Mouse (Mus musculus) embryonic facial prominence, embryonic 10.5 days (tissue): ENCODE results near the gene C530008M17Rik. TPM values are rescaled to one million over a fixed set of nuclear protein-coding genes. Genes with fewer than 3 reads are reported as not detected.

Source experiments
- DNase-seq: peaks from one replicate; pipeline ENCODE4 v3.0.0-alpha.2; 2017; ENCODE audit warnings: low spot score
- H3K27ac ChIP-seq: fragments of 300-500 bp; sonication (generic); replicated peaks from 2 replicates; pipeline ENCODE4 v1.5.1; 2016; ENCODE audit warnings: mild to moderate bottlenecking
- H3K27me3 ChIP-seq: fragments of 300-500 bp; sonication (generic); replicated peaks from 2 replicates; pipeline ENCODE4 v1.6.1; 2016; ENCODE audit warnings: low read depth, mild to moderate bottlenecking; ENCODE audit not compliant: poor library complexity, severe bottlenecking
- H3K36me3 ChIP-seq: fragments of 300-500 bp; sonication (generic); replicated peaks from 2 replicates; pipeline ENCODE4 v1.6.1; 2016; ENCODE audit warnings: mild to moderate bottlenecking, moderate library complexity
- H3K4me1 ChIP-seq: fragments of 300-500 bp; sonication (generic); 2 replicates; pipeline ENCODE4 v1.6.1; 2016
- H3K4me3 ChIP-seq: fragments of 300-500 bp; sonication (generic); 2 replicates; pipeline ENCODE4 v1.5.1; 2016; ENCODE audit warnings: mild to moderate bottlenecking, moderate library complexity
- H3K9me3 ChIP-seq: fragments of 300-500 bp; sonication (generic); 2 replicates; pipeline ENCODE4 v1.6.1; 2016; ENCODE audit warnings: mild to moderate bottlenecking
- WGBS: fragments of 180-500 bp; shearing (Covaris S2); methylation state at CpG from one replicate; pipeline ENCODE4 v1.1.7; 2016; 5-methylcytosine and 5-hydroxymethylcytosine counted together
- polyA plus RNA-seq: library from polyadenylated mRNA; unstranded; fragments of >200 nt; fragmentation: Nextera tagmentation; extraction: Ambion mirVana; gene quantifications from 2 replicates; pipeline ENCODE4 v1.2.1, GENCODE M21; 2016

The C530008M17Rik gene
- 32.7 and 33.4 TPM in 2 replicates for polyA plus RNA-seq

DNA sequence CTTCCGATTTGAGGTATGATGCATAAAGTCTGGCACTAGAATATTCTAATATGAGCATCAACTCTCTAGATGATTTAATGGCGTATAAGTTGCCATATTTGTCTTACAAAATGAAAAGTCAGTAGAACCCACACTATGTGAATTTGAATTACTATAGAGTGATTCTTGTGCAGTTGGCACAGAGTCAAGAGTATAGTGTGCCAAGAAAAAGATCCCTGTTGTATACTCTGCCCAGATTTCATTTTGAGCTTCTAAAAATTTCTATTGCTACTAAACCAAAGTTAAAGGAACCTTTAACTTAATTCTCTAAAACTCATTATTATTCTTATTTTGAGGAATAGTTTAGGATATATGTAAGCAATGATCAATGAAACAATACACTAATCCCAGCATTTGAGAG is at the start of gene C530008M17Rik:
Gene C530008M17Rik, plus strand, starts transcription at position 301 of the 400 bp plus-strand sequence.
- H3K27ac ChIP-seq, result peak within 1 kb of the TSS; percentile 99
- H3K4me1 ChIP-seq, result peaks cover 24% of the 10 kb centered on the region; the same call in 1 of the 2 replicates
- 96% methylated on average over 2 of the region's 2 CpGs for WGBS
- H3K9me3 ChIP-seq, result no peaks in the 10 kb centered on the region
- peaks cover 15% of the 10 kb centered on the region; the same call in 1 of the 2 replicates for H3K36me3 ChIP-seq
- H3K4me3 ChIP-seq, result peak within 1 kb of the TSS; percentile 89
- no peak for DNase-seq
- peaks cover 11% of the 10 kb centered on the region; the same call in 1 of the 2 replicates for H3K27me3 ChIP-seq

DNA sequence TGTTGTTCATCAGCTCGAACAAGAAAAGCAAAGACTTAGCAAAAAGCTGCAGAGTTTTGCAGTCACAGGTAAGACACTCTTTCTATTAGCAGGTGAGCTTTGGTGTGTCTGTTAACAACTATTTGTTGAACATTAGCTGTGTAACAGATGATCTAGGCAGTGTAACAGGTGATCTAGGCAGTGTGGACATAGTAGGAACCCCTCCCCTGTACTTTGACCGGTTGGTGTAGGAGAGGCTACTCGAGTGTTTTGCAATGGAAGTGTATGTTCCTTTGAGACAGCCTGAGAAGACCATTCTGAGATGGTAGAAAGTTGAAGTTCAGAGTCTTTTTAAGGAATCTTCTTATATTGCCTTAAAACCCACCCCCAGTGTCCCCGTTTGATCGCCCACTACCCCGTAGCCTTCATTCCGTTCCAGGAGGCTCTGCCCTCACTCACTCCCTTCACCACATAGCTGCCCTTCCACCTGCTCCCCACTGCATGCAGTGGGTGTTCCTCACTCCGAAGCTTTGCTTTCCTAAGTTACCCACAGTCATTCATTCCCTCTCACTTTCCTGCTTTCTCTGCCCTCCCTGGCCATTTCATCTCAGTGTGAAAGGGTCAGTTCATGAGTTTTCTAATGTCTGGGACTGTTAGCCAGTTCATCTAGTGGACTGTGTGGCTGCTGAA is 46.5 kb upstream of the C530008M17Rik start:
- Histone ChIP-seq H3K27me3 (no peaks in the 10 kb centered on the region), H3K9me3 (no peaks in the 10 kb centered on the region), H3K4me1 (no peaks in the 10 kb centered on the region), H3K27ac (no peak overlapping the region), H3K36me3 (peaks cover 97% of the 10 kb centered on the region), H3K4me3 (no peak overlapping the region)
- WGBS, result 94% methylated on average over 8 of the region's 8 CpGs
- DNase-seq, result no peak

DNA sequence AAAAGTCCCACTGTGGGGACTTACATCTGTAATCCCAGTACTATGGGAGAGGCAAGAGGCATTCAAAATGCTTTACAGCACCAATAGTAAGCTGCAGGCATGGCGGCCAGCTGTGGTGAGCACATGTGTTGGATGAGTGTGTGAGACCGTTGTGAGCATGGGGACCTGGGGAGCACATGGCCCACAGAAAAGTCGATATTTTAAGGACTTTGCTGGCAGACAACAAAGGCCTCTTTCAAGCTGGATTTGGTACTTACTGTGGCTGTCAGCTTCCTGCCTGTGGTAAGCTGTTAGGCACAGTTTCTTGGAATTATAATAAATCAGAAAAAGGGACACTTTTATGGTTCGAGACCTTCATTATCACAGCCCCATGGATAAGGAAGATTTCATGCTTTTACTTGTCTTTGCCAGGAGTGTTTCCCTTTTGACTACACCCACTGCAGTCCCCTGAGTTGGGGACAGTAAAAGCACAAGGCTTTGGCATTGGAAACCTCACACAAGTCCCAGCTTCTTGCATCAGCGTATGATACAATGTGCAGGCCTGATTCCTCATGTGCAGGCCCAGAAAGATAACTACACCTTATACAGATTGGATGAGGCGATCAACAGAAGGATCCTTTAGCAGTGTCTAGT is 43.3 kb upstream of the C530008M17Rik start:
- 86% methylated on average over 6 of the region's 6 CpGs for WGBS
- no peak for DNase-seq
- peaks cover 93% of the 10 kb centered on the region for H3K36me3 ChIP-seq

DNA sequence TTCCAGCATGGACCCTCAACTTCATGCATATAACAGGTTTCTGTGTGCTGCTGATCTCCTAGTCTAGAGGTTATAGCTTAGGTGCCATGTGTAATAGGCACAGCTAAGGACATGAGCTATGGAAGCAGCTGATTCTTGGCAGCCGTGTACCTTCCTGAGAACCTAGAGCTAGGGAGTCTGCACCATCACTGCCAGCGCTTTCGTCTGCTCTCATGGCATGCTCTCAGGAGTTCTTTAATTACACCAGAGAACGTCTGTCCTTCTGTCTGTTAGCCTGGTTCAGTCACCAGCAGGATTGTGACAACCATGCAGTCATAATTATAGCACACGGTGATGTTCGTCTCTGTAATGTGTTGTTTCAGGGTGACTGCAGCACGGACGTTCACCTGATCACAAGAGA is 41.0 kb upstream of the C530008M17Rik start:
- Histone ChIP-seq H3K4me3 (no peak overlapping the region), H3K27ac (no peak overlapping the region)
- WGBS, result 92% methylated on average over 8 of the region's 8 CpGs

More for the DNA sequence above, 43.3 kb upstream of the C530008M17Rik start:
- H3K27me3 ChIP-seq, result no peaks in the 10 kb centered on the region
- H3K27ac ChIP-seq, result no peak overlapping the region
- H3K4me1 ChIP-seq, result no peaks in the 10 kb centered on the region
- no peaks in the 10 kb centered on the region for H3K9me3 ChIP-seq
- H3K4me3 ChIP-seq, result no peak overlapping the region

DNA sequence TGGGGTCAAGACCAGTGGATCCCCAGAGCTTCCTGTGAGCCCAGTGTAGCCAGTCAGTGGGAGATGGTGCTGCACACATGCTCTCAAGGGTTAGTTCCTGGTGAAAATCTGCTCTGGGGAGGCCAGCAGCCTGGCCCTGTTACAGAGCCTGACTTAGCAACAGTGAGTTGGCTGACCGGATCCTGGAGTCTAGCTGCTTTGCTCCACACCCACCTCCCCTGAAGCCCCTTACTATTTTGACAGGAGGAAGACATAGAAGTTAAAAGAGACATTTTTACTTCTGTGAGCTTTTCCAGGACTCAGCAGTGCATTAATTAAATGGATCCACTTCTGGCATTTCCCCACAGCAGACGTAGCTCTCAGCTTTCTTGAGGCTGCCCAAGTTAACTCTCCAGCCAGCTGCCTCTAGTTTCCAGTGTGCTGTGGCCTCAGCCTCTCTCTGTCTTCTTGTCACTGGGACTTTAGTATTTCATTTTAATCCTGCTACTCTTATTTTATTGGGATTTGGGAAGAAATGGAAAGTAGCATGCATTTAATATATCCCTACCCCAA is 40.0 kb upstream of the C530008M17Rik start:
- H3K27ac ChIP-seq, result no peak overlapping the region
- peaks cover 92% of the 10 kb centered on the region for H3K36me3 ChIP-seq
- 90% methylated on average over 2 of the region's 2 CpGs for WGBS
- H3K27me3 ChIP-seq, result no peaks in the 10 kb centered on the region
- no peaks in the 10 kb centered on the region for H3K4me1 ChIP-seq
- DNase-seq, result no peak
- H3K4me3 ChIP-seq, result no peak overlapping the region
- H3K9me3 ChIP-seq, result no peaks in the 10 kb centered on the region

More for the DNA sequence above, 41.0 kb upstream of the C530008M17Rik start:
- Histone ChIP-seq H3K9me3 (no peaks in the 10 kb centered on the region), H3K27me3 (no peaks in the 10 kb centered on the region), H3K4me1 (no peaks in the 10 kb centered on the region), H3K36me3 (peaks cover 93% of the 10 kb centered on the region)
- DNase-seq, result no peak

DNA sequence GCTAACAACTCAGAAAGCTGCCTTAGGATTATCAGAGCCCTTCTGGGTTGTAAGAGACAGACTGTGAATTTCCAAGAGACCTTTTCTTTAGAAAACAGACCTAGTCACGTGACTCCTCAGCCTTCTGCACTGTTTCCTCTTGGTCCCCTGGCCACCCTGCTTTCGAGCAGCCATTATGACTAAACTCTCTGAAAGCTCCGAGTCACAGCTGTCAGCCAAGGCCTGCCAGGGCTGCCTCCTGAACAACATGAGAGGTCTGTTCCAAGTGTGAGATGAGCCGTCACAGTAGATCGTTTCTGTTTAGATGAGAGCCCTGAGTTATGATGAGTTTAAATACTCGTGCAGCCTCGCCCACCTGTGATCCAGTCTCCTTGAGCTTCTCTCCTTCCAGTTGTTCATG is 37.6 kb upstream of the C530008M17Rik start:
- H3K27me3 ChIP-seq, result no peaks in the 10 kb centered on the region

DNA sequence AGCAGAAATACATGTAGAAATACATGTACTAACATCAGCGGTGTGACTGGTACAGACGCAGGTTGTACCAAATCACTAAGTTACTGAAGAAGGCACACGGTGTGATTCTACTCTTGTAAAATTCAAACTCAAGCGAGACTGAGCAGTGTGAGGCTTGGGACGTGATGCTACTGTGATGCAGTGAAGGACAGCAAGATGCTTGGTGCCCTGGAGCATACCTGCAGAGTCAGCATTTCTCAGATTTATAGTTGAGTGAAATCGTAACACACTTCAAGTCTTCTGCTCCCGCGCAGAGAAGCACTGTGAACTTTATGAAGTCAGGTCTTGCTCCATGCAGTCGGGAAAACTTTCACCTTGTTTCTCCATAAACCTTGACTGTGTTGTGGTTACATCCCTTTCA is 32.6 kb upstream of the C530008M17Rik start:
- no peaks in the 10 kb centered on the region for H3K4me1 ChIP-seq
- WGBS, result 94% methylated on average over 9 of the region's 9 CpGs
- H3K27ac ChIP-seq, result no peak overlapping the region
- no peaks in the 10 kb centered on the region for H3K27me3 ChIP-seq
- no peak for DNase-seq
- no peaks in the 10 kb centered on the region for H3K9me3 ChIP-seq
- no peak overlapping the region for H3K4me3 ChIP-seq
- H3K36me3 ChIP-seq, result peaks cover 88% of the 10 kb centered on the region

More for the DNA sequence above, 37.6 kb upstream of the C530008M17Rik start:
- Histone ChIP-seq H3K36me3 (peaks cover 92% of the 10 kb centered on the region), H3K4me1 (no peaks in the 10 kb centered on the region), H3K9me3 (no peaks in the 10 kb centered on the region), H3K27ac (no peak overlapping the region), H3K4me3 (no peak overlapping the region)
- WGBS, result 89% methylated on average over 7 of the region's 7 CpGs
- DNase-seq, result no peak

DNA sequence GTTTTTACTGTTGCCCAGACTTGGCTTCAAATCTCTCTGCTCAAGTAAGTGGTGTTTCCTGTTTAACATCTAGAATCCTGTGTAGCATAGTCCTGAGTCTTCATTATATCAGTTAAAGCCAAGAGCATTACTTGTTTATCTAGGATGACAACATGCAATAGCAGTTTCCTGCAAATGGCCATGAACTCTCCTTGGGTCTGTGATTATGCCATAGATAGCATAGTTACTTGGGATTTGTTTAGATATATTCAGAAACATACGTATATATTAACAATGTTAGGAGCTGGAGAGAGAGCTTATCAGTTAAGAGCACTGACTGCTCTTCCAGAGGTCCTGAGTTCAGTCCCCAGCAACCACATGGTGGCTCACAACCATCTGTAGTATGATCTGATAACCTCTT is 28.5 kb upstream of the C530008M17Rik start:
- H3K36me3 ChIP-seq, result peaks cover 90% of the 10 kb centered on the region
- no peak for DNase-seq
- 91% methylated on average over 1 of the region's 1 CpGs for WGBS
- no peaks in the 10 kb centered on the region for H3K9me3 ChIP-seq
- no peak overlapping the region for H3K4me3 ChIP-seq
- H3K27me3 ChIP-seq, result no peaks in the 10 kb centered on the region
- no peak overlapping the region for H3K27ac ChIP-seq
- H3K4me1 ChIP-seq, result no peaks in the 10 kb centered on the region

DNA sequence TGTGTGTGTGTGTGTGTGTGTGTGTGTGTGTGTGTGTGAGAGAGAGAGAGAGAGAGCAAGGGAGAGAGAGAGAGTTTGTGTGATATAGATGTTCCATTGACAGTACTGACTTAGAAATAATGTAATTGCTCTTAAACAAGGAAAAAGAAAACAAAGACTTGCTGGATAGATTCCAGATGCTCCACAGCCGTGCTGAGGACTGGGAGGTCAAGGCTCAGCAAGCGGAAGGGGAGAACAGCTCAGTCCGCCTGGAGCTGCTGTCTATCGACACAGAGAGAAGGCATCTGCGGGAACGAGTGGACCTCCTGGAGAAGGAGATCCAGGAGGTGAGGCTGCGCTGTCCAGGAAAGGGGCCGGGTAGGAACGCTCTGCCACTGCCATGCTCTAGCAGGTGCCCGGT is 22.3 kb upstream of the C530008M17Rik start:
- peaks cover 2% of the 10 kb centered on the region; the same call in 1 of the 2 replicates for H3K9me3 ChIP-seq
- H3K4me1 ChIP-seq, result no peaks in the 10 kb centered on the region
- no peak overlapping the region for H3K4me3 ChIP-seq
- DNase-seq, result peak; percentile 50
- no peak overlapping the region for H3K27ac ChIP-seq
- no peaks in the 10 kb centered on the region for H3K27me3 ChIP-seq
- WGBS, result 66% methylated on average over 10 of the region's 10 CpGs
- peaks cover 91% of the 10 kb centered on the region for H3K36me3 ChIP-seq

DNA sequence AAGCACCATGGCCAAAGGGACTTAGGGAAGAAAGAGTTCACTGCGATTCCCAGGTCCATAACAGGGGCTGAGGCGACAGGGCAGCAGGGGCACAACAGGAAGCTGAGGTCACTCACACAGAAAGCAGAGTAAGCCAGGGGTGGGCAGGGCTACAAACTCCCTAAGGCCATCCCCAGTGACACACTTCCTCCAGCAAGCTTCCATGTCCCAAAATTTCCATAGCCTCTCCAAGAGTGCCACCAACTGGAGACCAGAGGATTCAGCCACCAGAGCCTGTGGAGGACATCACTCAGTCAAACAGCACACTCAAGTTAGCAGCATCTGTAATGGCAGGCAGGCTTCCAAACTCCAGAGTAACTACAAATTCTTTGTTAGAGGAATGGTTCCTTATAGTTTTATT is 20.7 kb upstream of the C530008M17Rik start:
- Histone ChIP-seq H3K4me3 (no peak overlapping the region), H3K9me3 (peaks cover 2% of the 10 kb centered on the region; the same call in 1 of the 2 replicates), H3K27ac (no peak overlapping the region), H3K4me1 (no peaks in the 10 kb centered on the region), H3K36me3 (peaks cover 91% of the 10 kb centered on the region), H3K27me3 (no peaks in the 10 kb centered on the region)
- DNase-seq, result no peak
- WGBS, result 78% methylated on average over 2 of the region's 2 CpGs

DNA sequence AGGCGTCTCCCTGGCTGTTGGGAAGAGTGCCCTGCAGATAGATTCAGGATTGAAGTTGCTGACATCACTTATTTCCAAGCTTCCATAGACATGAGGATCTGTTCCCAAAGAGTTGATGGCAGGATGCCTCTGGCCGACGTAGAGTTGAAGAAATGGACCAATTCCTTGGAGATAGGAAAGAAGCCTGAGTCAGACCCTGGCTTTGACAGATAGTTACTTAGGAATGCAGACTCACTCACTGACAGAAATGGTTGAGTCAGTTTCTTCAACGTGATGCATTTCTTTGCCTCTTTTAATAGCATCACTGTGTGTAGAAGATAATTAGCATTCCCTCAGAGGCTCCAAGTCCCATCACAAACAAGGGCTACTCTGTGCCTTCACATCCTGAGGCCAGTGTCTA is 14.2 kb upstream of the C530008M17Rik start:
- no peaks in the 10 kb centered on the region for H3K9me3 ChIP-seq
- WGBS, result 92% methylated on average over 4 of the region's 4 CpGs
- no peak for DNase-seq
- H3K27ac ChIP-seq, result no peak overlapping the region
- no peaks in the 10 kb centered on the region for H3K27me3 ChIP-seq
- no peaks in the 10 kb centered on the region for H3K4me1 ChIP-seq
- H3K4me3 ChIP-seq, result no peak overlapping the region
- peaks cover 82% of the 10 kb centered on the region for H3K36me3 ChIP-seq

DNA sequence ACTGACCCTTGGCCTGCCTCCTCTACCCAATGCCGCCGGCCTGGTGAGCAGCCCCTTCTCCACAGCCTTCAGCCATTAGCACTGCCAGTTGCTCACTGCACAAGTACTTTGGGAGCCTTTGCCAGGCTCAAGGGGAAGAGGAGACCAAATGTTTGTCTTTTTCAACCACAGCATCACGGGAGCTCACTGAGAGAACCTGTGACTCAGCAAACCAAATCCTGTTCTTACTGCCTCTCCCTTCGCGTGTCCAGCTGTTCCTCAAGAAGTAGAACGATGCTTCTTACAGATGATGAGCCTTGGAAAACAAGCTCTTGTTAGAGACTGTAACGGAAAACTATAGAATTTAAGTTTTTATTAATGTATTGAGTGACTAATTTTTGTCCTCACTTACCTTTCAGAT is 12.1 kb upstream of the C530008M17Rik start:
- H3K27ac ChIP-seq, result no peak overlapping the region

More for the DNA sequence above, 12.1 kb upstream of the C530008M17Rik start:
- no peak overlapping the region for H3K4me3 ChIP-seq
- no peaks in the 10 kb centered on the region for H3K27me3 ChIP-seq
- peaks cover 76% of the 10 kb centered on the region for H3K36me3 ChIP-seq
- 94% methylated on average over 7 of the region's 7 CpGs for WGBS
- H3K4me1 ChIP-seq, result no peaks in the 10 kb centered on the region
- no peaks in the 10 kb centered on the region for H3K9me3 ChIP-seq
- no peak for DNase-seq
